In the genomic region with DNA sequence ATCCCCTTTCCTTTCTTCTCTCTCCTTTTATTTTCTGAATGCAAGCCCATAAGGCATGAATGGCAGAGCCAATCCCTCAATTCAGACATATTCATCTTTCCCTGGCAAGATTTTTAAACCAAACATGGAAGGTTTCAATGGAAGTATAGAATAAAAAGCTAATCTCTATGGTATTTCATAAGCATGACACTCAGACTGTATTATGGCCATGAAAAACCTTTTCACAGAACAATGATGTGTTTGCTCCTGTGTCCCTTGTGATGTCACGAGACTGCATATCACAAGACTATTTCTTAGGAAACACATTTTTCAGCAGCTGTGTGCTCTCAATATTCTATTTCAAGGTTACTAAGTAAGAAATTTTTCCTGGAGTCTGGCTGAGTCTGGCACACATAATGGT, we compare ENCODE assay signal across 26 mouse cellular contexts.
"Had no signal": no experiment of that assay in that cellular context is flagged by ENCODE, and none has a peak within 500 bp of the region (broad histone marks: within the 10 kb centered on the region; RNA-seq: fewer than 3 reads in every experiment).

No protein-coding gene starts in this region.

- ATAC-seq: hindbrain, embryonic 16.5 days; inflammation-experienced regulatory T-cells, adult 6 months; intestine, embryonic 15.5 days; intestine, postnatal 0 days had no signal

- H3K36me3 ChIP-seq: heart, embryonic 10.5 days; heart, embryonic 12.5 days; hindbrain, embryonic 10.5 days; hindbrain, embryonic 12.5 days; intestine, embryonic 15.5 days; kidney, embryonic 15.5 days; limb, embryonic 10.5 days; limb, embryonic 12.5 days had no signal

- H3K4me2 ChIP-seq: heart, embryonic 12.5 days; hindbrain, embryonic 12.5 days; hindbrain, embryonic 14.5 days; intestine, embryonic 15.5 days; kidney, embryonic 15.5 days; limb, embryonic 12.5 days had no signal

- H3K4me3 ChIP-seq: gastrocnemius, adult 2 months; heart, embryonic 10.5 days; heart, embryonic 12.5 days; hindbrain, embryonic 10.5 days; hindbrain, embryonic 12.5 days; intestine, embryonic 15.5 days; kidney, embryonic 15.5 days; left cerebral cortex, adult 2 months; limb, embryonic 10.5 days; limb, embryonic 12.5 days had no signal

- H3K4me1 ChIP-seq: heart, embryonic 10.5 days; heart, embryonic 12.5 days; hindbrain, embryonic 10.5 days; hindbrain, embryonic 12.5 days; intestine, embryonic 15.5 days; kidney, embryonic 15.5 days; limb, embryonic 10.5 days; limb, embryonic 12.5 days had no signal

- H3K9ac ChIP-seq: heart, embryonic 12.5 days; hindbrain, embryonic 12.5 days; hindbrain, embryonic 14.5 days; intestine, embryonic 15.5 days; kidney, embryonic 15.5 days; limb, embryonic 12.5 days had no signal

- H3K27ac ChIP-seq: gastrocnemius, adult 2 months; heart, embryonic 10.5 days; hindbrain, embryonic 10.5 days; hindbrain, embryonic 12.5 days; hindbrain, embryonic 14.5 days; intestine, embryonic 15.5 days; kidney, embryonic 15.5 days; kidney, postnatal 0 days; left cerebral cortex, adult 2 months; limb, embryonic 10.5 days; limb, embryonic 12.5 days had no signal

- H3K9me3 ChIP-seq: heart, embryonic 10.5 days; heart, embryonic 12.5 days; hindbrain, embryonic 10.5 days; hindbrain, embryonic 12.5 days; intestine, embryonic 15.5 days; kidney, embryonic 15.5 days; limb, embryonic 10.5 days had no signal

- DNase-seq: gastrocnemius, adult 2 months; gastrocnemius, postnatal 10 days; gastrocnemius, postnatal 25 days; heart, adult 18-20 months; heart, postnatal 10 days; heart, postnatal 4 days; kidney, adult 2 months; kidney, adult 9 months; kidney, postnatal 14 days; kidney, postnatal 36 days; layer of hippocampus, adult 9-11 months; liver had no signal

- H3K27me3 ChIP-seq: heart, embryonic 12.5 days; hindbrain, embryonic 12.5 days; intestine, embryonic 15.5 days; kidney, embryonic 15.5 days; limb, embryonic 12.5 days had no signal
